Mouse (Mus musculus): ENCODE data around the gene Usp48. TPM values are rescaled to one million over a fixed set of nuclear protein-coding genes. Genes with fewer than 3 reads are reported as not detected.

Usp48 gene
- polyA plus RNA-seq, 1 experiment from 2014 or later = 57.0 TPM

DNA sequence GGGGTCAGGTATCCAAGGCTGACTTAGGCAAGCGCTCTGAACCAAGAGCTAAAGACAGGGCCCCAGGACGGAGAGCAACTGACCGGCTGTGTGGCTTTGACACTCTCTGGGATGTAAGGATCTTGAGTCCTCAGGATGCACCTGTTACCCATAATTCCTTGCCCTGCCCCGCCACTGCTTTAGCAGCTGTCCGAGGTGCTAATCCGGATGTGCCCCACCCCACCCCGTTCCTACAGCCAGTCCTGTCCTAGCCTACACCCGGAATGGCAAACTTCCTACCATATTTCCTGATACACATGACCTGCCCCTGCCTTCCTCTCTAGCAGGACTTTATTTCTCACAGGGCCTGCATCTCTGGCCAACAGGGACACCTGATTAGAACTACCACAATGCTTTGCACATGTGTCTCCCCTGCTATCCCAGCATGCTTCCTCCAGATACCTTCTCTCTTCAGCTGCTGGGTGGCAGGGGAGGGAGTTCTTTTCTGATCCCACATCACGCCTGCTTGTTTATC lies 91.3 kb downstream of the Usp48 start:
- H3K27me3 ChIP-seq = no peaks in the 10 kb centered on the region
- TF ChIP-seq CTCF (IDR thresholded peaks at IDR 0.05) = no peak

DNA sequence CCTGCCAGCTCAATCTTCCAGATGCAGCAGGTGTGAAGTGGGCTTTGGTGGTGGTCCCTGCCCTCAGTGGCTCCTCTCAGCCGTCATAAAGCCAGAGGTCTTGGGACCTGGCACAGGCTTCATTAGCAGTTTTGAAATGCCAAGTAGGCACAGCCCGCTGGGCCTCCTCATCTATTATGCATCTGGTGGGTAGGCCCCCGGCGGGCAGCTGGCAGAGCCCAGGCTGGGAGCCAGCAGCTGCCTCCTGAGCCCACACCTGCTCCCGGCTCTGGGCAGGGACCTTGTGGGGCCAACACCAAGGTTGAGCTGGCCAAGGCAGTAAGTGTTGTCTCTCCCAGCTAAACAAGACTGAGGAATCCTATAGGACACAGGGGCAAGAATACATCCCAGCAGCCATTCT lies 92.7 kb downstream of the Usp48 start:
- CTCF ChIA-PET = interaction anchor here (0.9 to 1.2 kb wide), 4 partner anchors 11 to 145 kb away, joined by 3 to 6 read pairs (median 4); no protein-coding TSS in a partner anchor
- no peak for TF ChIP-seq CTCF (IDR thresholded peaks at IDR 0.05)
- no peaks in the 10 kb centered on the region for H3K27me3 ChIP-seq
- ATAC-seq = no peak
- POLR2A ChIA-PET = interaction anchor here (0.6 to 2.1 kb wide), 2 partner anchors 20 to 45 kb away, joined by 3 to 8 read pairs; no protein-coding TSS in a partner anchor
- DNase-seq (ENCODE audit: low read depth, low spot score) = no peak
- in situ Hi-C loops (cut with MboI; ENCODE audit: low pct_unique_long_range_greater_than_20kb) = no loop called here

More for the DNA sequence above, 91.3 kb downstream of the Usp48 start:
- CTCF ChIA-PET = interaction anchor here (0.7 to 1.1 kb wide), 3 partner anchors 22 to 45 kb away, joined by 3 read pairs; no protein-coding TSS in a partner anchor
- in situ Hi-C loops (cut with MboI; ENCODE audit: low pct_unique_long_range_greater_than_20kb) = loop anchor here (5.0 kb wide), 1 partner anchor 32 kb away; no protein-coding TSS in a partner anchor
- DNase-seq (ENCODE audit: low read depth, low spot score) = no peak
- POLR2A ChIA-PET = no interaction called here
- ATAC-seq = no peak

DNA sequence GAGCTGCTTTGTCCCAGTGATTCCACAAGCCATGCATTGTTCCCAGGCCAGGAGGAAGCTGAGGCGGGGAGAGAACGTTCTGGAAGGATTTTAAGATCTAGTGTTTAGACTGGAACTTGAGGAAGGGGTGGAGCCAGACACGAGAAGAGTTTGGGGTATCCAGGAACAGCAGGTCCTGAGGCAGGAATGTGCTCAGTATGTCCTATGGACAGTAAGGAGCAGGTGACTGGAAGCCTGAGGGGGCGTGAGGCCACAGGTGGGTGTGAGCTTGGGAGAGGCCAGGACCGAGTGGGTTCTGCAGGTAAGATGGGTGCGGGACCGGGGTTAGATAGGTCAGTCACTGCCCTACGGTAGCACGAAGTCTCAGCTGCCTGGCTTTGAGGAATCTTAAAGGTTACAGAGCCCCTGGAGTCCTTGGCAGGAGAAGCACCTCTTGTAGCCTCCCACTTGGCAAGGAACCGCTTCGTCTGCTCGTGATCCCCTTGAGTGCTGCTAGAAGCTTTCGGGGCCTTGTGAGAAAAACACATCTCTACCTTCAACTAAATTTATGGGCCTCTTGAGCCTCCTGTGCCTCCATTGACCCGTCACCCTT lies 93.8 kb downstream of the Usp48 start:
- ATAC-seq (no peak), DNase-seq (ENCODE audit: low read depth, low spot score) (no peak)
- H3K27me3 ChIP-seq = no peaks in the 10 kb centered on the region
- ChIA-PET POLR2A (interaction anchor here (2.1 kb wide), 1 partner anchor 19 kb away, joined by 8 read pairs; no protein-coding TSS in a partner anchor), CTCF (interaction anchor here (1.2 kb wide), 1 partner anchor 35 kb away, joined by 6 read pairs; no protein-coding TSS in a partner anchor)
- in situ Hi-C loops (cut with MboI; ENCODE audit: low pct_unique_long_range_greater_than_20kb) = no loop called here
- no peak for TF ChIP-seq CTCF (IDR thresholded peaks at IDR 0.05)

DNA sequence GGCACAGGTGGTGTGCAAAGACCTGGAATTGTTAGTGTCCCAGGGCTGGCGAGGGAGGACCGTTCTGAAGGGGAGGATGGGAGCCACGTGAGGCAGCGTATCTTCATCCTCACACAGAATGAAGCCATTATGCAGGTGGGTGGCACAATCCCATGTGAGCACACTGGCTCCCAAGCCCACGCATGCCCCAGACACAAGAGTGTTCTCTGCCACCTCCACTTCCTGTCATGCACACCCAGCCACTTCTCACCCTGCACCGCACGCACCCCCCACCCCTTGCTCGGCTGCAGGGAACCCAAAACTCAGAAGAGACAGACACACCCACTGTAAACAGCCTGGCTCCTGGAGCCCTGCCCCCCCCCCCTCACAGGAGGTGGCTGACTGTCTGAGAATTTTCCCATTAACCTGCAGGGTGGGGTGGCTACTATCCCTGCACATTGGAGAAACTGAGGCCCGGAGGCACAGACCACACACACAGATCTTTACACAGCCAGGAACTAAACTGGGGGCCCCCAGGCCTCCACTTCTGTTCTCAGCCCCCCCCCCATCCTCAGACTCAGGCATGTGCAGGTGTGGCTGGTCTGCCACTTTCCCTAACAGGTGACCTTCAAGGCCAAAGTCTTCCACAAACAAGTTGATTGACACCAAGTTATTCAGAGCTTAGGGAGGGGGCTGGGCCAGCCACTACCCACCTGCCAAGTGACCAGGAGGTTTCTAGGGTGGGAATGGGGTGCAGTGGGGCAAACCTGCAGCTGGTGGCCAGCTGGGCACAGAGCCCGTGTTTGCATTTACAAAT lies 98.8 kb downstream of the Usp48 start:
- in situ Hi-C loops (cut with MboI; ENCODE audit: low pct_unique_long_range_greater_than_20kb) = no loop called here
- DNase-seq (ENCODE audit: low read depth, low spot score) (no peak), ATAC-seq (no peak)
- ChIA-PET POLR2A (interaction anchor here (1.6 kb wide), 1 partner anchor 15 kb away, joined by 7 read pairs; no protein-coding TSS in a partner anchor), CTCF (no interaction called here)
- TF ChIP-seq CTCF (IDR thresholded peaks at IDR 0.05) = no peak
- no peaks in the 10 kb centered on the region for H3K27me3 ChIP-seq

DNA sequence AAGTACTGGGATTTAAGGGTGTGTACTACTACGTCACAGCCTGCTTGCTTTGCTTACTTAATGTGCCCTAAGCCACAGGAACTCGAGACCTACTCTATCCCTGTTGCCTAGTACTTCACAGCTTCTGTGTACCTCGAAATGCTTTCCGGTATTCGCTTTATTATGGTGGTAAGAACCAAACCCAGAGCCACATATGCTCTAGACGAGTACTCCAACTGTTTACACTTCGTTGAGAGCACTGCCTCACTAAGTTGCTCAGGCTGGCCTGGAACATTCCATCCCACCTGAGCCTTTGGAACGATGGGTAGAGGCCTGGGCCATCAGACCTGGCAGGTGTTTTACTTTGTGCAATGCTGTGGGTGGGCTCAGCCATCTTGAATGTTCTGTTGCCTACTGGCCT lies 101.7 kb downstream of the Usp48 start:
- ATAC-seq = no peak
- POLR2A ChIA-PET = interaction anchor here (0.7 kb wide), 1 partner anchor 78 kb away, joined by 3 read pairs; no protein-coding TSS in a partner anchor

DNA sequence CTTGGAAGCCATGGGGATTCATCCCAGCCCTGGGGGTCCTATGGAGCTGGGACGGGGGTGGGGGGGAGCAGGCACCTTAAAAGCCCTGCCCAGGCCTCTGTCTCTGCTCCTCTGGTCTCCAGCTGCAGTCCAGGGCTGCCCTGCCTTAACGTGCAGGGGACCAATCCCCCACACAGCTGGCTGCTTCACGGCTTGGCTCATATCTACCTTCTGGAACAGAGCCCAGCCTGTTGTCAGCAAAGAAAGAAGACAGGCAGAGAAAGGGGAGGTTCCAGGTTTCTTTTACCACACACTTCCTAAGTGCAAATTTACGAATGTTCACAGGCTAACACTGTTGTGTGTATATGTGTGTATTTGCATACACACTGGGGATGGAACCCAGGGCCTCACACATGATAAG lies 102.3 kb downstream of the Usp48 start:
- ChIA-PET CTCF (no interaction called here), POLR2A (interaction anchor here (0.6 kb wide), 1 partner anchor 119 kb away, joined by 3 read pairs; no protein-coding TSS in a partner anchor)
- in situ Hi-C loops (cut with MboI; ENCODE audit: low pct_unique_long_range_greater_than_20kb) = no loop called here
- H3K27me3 ChIP-seq = no peaks in the 10 kb centered on the region
- DNase-seq (ENCODE audit: low read depth, low spot score) = no peak
- no peak for TF ChIP-seq CTCF (IDR thresholded peaks at IDR 0.05)
- no peak for ATAC-seq

More for the DNA sequence above, 101.7 kb downstream of the Usp48 start:
- CTCF ChIA-PET = no interaction called here
- no peak for DNase-seq (ENCODE audit: low read depth, low spot score)
- no peak for TF ChIP-seq CTCF (IDR thresholded peaks at IDR 0.05)
- in situ Hi-C loops (cut with MboI; ENCODE audit: low pct_unique_long_range_greater_than_20kb) = no loop called here
- H3K27me3 ChIP-seq = no peaks in the 10 kb centered on the region

DNA sequence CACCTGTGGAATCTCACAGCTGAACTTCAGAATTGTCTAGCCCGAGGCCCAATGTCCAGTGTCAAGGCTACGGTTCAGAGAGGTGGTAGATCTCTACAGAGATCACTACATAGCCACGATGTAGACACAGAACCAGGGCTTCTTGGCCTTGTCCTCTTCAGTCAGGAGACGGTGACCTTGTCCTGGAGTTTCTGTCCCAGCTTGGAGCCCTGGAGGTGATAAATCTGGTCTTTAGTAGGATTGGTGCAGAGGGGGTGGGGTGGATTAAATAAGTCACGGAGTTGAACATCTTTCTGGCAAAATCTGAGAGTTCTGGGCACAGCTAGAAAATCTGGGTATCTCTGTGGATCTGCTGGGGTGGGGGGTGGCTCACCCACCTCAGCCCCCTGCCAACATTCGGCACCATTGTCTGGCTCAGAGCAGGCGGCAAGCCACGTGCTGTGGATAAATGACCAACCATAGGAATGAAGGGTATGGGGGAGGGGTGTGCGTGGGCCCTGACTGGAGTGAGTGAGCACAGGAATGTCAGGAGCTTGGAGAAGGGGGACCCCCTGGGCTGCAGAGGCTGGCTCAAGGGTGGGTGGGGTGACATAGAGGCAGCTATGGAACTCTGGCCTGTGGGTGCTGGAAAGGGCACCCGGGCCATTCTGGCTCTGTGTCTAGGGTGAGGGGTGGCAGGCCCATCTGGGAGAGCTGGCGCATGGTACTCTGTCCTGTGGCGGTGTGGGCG lies 103.8 kb downstream of the Usp48 start:
- peak; percentile 56 for DNase-seq (ENCODE audit: low read depth, low spot score)
- TF ChIP-seq CTCF (IDR thresholded peaks at IDR 0.05) = no peak
- CTCF ChIA-PET = interaction anchor here (1.1 to 1.3 kb wide), 2 partner anchors 17 to 22 kb away, joined by 3 read pairs; no protein-coding TSS in a partner anchor
- POLR2A ChIA-PET = interaction anchor here (1.1 to 1.7 kb wide), 2 partner anchors 10 to 15 kb away, joined by 3 to 8 read pairs; no protein-coding TSS in a partner anchor
- no peaks in the 10 kb centered on the region for H3K27me3 ChIP-seq
- peak; percentile 73 for ATAC-seq
- in situ Hi-C loops (cut with MboI; ENCODE audit: low pct_unique_long_range_greater_than_20kb) = no loop called here

DNA sequence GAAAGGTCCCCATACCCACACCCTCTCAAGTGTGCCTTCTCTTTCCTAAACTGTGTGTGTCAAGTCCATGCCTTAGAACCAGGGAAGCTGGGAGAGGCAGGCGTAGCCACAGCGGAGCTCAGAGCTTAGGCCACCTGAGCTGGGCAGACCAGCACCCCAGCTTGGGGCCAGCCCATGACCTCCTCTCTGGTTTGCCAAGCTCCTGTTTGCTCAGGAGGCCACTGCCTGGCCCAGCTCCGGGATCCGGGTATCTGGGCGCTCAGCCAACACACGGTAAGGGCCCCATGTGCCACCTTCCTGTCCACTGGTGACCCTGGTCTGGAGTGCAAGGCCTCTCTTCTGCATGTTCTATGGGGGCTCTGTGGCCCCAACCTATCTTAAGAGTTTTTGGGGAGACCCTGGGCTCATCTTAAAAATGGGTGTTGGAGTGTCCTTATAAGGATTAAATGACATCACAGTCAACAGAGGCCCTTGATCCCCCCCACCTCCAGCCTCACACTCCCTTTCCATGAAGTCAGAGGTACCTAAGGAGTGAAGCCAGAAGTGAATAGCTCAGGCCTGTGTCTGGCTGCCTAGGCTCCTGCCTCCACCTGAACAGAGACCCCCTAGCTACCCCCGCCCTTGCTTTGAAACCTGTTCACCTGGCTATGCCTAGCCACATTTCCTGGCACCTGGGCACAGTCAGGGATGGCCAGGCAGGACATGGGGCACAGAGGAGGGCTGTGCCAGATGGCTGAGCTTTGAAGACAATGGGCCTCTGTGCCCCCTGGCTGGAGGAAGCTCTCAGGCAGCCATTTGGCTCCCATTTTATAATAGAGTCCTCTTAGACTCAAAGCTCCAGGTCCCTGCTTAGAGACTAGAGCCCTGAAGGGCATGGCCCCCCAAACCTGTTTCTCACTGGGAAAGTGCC lies 104.8 kb downstream of the Usp48 start:
- H3K27me3 ChIP-seq = no peaks in the 10 kb centered on the region
- DNase-seq (ENCODE audit: low read depth, low spot score) = no peak
- ChIA-PET CTCF (interaction anchor here (1.3 kb wide), 1 partner anchor 23 kb away, joined by 3 read pairs; no protein-coding TSS in a partner anchor), POLR2A (interaction anchor here (0.7 to 1.7 kb wide), 2 partner anchors 9 to 256 kb away, joined by 3 to 8 read pairs; no protein-coding TSS in a partner anchor)
- no peak for ATAC-seq
- in situ Hi-C loops (cut with MboI; ENCODE audit: low pct_unique_long_range_greater_than_20kb) = no loop called here
- TF ChIP-seq CTCF (IDR thresholded peaks at IDR 0.05) = no peak

Data from Patski (cell line).